Mouse (Mus musculus) c-Kit-negative CD71-positive TER-119-positive erythroid progenitor cells, embryonic 14.5 days (primary cell): ENCODE measurements at regions not wholly inside any gene's neighbourhood (a gene's known extent, or its start where the extent isn't known, plus 50 kb on each side); places are given as distances from the start of the nearest gene placed in this dataset.

Experiments
- DNase-seq: peaks from one replicate; pipeline ENCODE4 v3.0.0-alpha.2; 2013; ENCODE audit warnings: low read depth, low spot score

GRCm38 (mm10) chr1:152168284-152168683, 78.4 kb upstream of the 1700025G04Rik start:
- no peak for DNase-seq

DNA sequence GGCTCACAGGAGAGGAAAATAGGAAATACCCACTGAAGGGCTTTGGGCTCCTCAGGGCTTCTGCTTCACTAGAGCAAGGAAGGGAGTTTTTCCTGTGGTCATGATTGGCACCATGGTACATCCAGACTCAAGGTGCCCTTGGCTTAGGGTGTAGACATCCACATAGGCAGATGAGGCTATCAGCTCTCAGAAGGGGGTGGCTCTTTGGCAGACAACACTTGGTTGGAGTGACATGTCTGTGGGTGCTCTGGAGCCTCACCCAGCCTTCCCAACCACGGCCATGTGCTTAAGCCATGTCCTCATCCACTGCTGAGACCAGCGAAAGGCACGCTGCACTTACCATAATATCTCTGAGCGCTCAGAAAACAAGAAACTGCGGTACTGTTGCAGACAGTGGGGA, 77.8 kb upstream of the 1700025G04Rik start:
- no peak for DNase-seq

DNA sequence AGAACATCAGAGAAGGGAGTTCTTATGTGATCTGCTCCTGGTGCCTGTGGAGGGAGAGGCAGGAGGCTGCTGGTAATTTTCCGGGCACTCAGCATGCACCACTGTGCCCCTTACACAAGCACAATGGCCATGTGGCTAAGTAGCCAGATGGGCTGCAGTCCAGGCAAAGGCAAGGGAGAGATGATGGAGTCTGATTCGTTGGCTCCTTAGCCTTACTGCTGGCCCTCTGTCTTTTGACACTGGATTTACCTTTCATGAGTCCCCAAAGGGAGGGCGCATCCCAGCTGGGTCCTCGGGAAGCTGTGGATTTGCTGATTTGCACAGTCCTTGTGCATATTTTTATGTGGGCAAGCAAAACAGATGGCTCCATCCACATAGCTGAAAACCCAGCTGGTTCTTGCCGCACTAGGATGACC, 75.6 kb upstream of the 1700025G04Rik start:
- no peak for DNase-seq

DNA sequence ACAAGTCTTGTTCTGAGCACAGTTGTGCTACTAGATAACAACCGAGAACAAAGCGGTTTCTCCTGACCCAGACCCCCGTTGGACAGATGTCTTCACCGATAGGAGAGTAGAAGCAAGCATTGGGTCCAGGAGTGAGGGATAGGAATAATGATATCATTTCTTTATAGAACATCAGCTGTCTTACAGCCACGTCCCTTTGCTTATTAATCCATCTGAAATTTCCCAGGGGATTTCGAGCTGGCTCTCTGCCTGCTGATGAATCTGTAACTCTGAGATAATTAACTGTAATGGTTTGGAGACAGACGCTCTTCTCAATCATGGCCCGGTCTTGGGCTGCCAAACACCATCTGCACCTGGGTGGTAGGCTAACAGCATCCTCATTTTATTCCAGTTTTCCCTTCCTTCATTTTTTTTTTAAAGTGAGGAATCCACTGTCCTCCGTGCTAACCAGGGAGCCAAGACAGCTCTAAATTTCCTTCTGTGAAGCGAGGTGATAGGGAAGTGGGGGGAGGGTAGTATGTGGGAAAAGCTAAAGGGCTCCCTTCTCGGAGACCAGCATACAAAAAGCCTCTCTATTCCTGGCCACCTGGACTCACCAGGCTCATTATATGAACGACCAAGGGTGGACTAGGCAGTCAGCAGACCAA, 75.0 kb upstream of the 1700025G04Rik start:
- DNase-seq: no peak

GRCm38 (mm10) chr1:152164212-152164611, 74.3 kb upstream of the 1700025G04Rik start:
- no peak for DNase-seq

- no peak for DNase-seq
Measured at GRCm38 (mm10) chr1:152152474-152152873, 62.5 kb upstream of the 1700025G04Rik start.

- DNase-seq: no peak
Measured at GRCm38 (mm10) chr1:152148731-152149130, 58.8 kb upstream of the 1700025G04Rik start.

GRCm38 (mm10) chr1:152140175-152140574, 50.2 kb upstream of the 1700025G04Rik start:
- DNase-seq: no peak
